Mouse (Mus musculus) neural tube, embryonic 14.5 days (tissue): ENCODE measurements around the gene Nudt4. TPM values are rescaled to one million over a fixed set of nuclear protein-coding genes. Genes with fewer than 3 reads are reported as not detected.

Source experiments
- ATAC-seq: fragments of 200-750 bp; cut with Nextera tagmentation; 2 replicates; pipeline ENCODE4 v1.8.0; 2017; ENCODE audit warnings: low read depth, mild to moderate bottlenecking, moderate TSS enrichment, moderate library complexity
- H3K27ac ChIP-seq: fragments of 300-500 bp; sonication (generic); 2 replicates; pipeline ENCODE4 v1.5.1; 2014; ENCODE audit warnings: low read depth, mild to moderate bottlenecking, control low read depth, low read length, moderate library complexity, mixed read lengths
- H3K27me3 ChIP-seq: fragments of 300-500 bp; sonication (generic); 2 replicates; pipeline ENCODE4 v1.6.1; 2014; ENCODE audit warnings: low read length; ENCODE audit not compliant: control insufficient read depth, insufficient read depth
- H3K36me3 ChIP-seq: fragments of 300-500 bp; sonication (generic); 2 replicates; pipeline ENCODE4 v1.6.1; 2014; ENCODE audit warnings: low read length, mixed read lengths; ENCODE audit not compliant: control insufficient read depth, insufficient read depth
- H3K4me1 ChIP-seq: fragments of 300-500 bp; sonication (generic); 2 replicates; pipeline ENCODE4 v1.6.1; 2014; ENCODE audit warnings: low read length; ENCODE audit not compliant: control insufficient read depth, insufficient read depth
- H3K4me2 ChIP-seq: fragments of 300-500 bp; sonication (generic); 2 replicates; pipeline ENCODE4 v1.6.1; 2014; ENCODE audit warnings: mild to moderate bottlenecking, low read depth, low read length, control low read depth
- H3K4me3 ChIP-seq: fragments of 300-500 bp; sonication (generic); 2 replicates; pipeline ENCODE4 v1.5.1; 2014; ENCODE audit warnings: low read depth, low read length, control low read depth, mixed read lengths
- H3K9ac ChIP-seq: fragments of 300-500 bp; sonication (generic); replicated peaks from 2 replicates; pipeline ENCODE4 v1.6.1; 2014; ENCODE audit warnings: low read depth, mild to moderate bottlenecking, control low read depth, low read length, mixed read lengths
- H3K9me3 ChIP-seq: fragments of 300-500 bp; sonication (generic); 2 replicates; pipeline ENCODE4 v1.6.1; 2016; ENCODE audit warnings: low read length; ENCODE audit not compliant: control insufficient read depth
- WGBS: fragments of 180-500 bp; shearing (Covaris S2); extraction: QIAGEN DNeasy Blood & Tissue Kit; methylation state at CpG from one replicate; pipeline ENCODE4 v1.1.7; 2014; 5-methylcytosine and 5-hydroxymethylcytosine counted together
- polyA plus RNA-seq: library from polyadenylated mRNA; unstranded; fragments of >200 nt; fragmentation: Nextera tagmentation; extraction: Ambion mirVana; gene quantifications from 2 replicates; pipeline ENCODE4 v1.2.1, GENCODE M21; 2014

Nudt4 gene
- polyA plus RNA-seq, 1 experiment from 2014 or later: 91.5 TPM

DNA sequence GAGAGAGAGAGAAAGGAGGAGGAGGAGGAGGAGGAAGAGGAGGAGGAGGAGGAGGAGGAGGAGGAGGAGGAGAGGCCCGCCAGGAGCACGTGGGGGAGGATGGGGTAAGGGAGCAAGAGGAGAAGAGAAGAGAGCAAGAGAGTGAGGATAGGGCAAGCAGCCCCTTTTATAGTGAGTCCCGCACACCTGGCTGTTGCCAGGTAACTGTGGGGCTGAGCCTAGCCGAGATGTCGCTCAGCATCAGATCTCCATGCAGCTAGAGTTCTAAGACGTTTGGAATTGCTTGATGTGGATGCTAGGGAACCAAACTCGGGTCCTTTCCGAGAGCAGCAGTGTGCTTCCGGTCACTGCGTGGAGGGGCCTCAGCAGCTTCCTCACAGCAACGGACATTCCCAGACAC, 30.5 kb upstream of the Nudt4 start:
- Histone ChIP-seq H3K4me3 (no peak overlapping the region), H3K4me1 (no peaks in the 10 kb centered on the region), H3K4me2 (no peak overlapping the region), H3K9me3 (no peaks in the 10 kb centered on the region), H3K9ac (no peak overlapping the region), H3K27ac (no peak overlapping the region), H3K36me3 (no peaks in the 10 kb centered on the region), H3K27me3 (no peaks in the 10 kb centered on the region)
- ATAC-seq: no peak
- 54% methylated on average over 11 of the region's 11 CpGs for WGBS

DNA sequence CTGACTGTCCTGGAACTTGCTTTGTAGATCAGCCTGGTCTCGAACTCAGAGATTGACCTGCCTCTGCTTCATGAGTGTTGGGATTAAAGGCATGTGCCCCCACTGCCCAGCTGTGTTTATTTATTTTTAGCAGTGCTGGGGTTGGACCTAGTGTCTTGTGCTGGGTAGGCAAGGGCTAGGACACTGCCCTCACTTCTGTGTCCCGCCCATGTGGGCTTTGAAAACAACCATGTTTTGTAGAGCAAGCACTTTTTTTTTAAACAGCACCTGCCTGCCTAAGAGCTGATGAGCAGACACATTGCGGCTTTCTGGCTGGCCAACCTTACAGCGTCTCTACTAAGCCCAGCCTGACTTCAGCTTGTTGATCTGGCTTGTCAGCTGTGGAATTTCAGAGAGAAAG, 27.3 kb upstream of the Nudt4 start:
- Histone ChIP-seq H3K36me3 (no peaks in the 10 kb centered on the region), H3K4me3 (no peak overlapping the region), H3K9ac (no peak overlapping the region), H3K27ac (no peak overlapping the region), H3K4me1 (no peaks in the 10 kb centered on the region), H3K4me2 (no peak overlapping the region), H3K27me3 (no peaks in the 10 kb centered on the region), H3K9me3 (no peaks in the 10 kb centered on the region)
- no peak for ATAC-seq
- WGBS: 84% methylated on average over 4 of the region's 4 CpGs

DNA sequence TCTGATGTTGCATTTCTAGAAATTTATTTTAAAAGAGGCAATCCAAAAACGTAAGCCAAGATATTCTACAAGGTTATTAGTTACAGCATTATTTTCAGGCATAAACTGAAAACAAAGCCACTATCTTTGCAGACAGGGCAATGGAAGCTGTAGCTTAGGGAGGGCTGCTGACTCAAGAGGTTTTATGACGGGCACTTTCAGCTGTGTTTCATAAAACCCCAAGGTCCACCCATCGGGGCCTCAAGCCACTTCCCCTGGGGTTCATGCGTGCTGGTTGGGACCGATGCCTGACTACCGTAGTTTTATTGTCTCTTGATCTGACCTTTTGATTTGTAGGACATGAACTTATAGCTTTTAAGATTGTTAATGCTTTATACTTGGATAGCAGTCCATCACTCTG, 26.2 kb upstream of the Nudt4 start:
- no peak overlapping the region for H3K4me3 ChIP-seq
- H3K27me3 ChIP-seq: no peaks in the 10 kb centered on the region
- ATAC-seq: no peak
- H3K36me3 ChIP-seq: no peaks in the 10 kb centered on the region
- no peak overlapping the region for H3K27ac ChIP-seq
- H3K9me3 ChIP-seq: no peaks in the 10 kb centered on the region
- H3K4me1 ChIP-seq: no peaks in the 10 kb centered on the region
- H3K4me2 ChIP-seq: no peak overlapping the region
- 47% methylated on average over 6 of the region's 6 CpGs for WGBS
- no peak overlapping the region for H3K9ac ChIP-seq

DNA sequence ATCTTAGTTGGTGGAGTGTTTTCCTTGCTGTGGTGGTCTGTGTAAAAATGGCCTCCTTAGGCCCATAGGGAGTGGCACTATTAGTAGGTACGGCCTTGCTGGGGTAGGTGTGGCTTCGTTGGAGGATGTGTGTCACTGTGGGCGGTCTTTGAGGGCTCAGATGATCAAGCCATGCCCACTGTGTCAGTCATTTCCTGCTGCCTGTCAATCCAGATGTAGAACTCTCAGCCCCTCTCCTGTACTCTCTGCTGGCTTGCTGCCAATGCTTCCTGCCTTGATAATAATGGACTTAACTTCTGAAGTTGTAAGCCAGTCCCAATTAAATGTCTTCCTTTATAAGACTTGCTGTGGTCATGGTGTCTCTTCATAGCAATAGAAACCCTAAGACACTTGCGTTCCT, 25.2 kb upstream of the Nudt4 start:
- no peak overlapping the region for H3K9ac ChIP-seq
- no peak overlapping the region for H3K4me2 ChIP-seq
- no peaks in the 10 kb centered on the region for H3K9me3 ChIP-seq
- no peaks in the 10 kb centered on the region for H3K36me3 ChIP-seq
- no peak overlapping the region for H3K4me3 ChIP-seq
- no peaks in the 10 kb centered on the region for H3K4me1 ChIP-seq
- ATAC-seq: no peak
- H3K27me3 ChIP-seq: no peaks in the 10 kb centered on the region
- 97% methylated on average over 4 of the region's 4 CpGs for WGBS
- no peak overlapping the region for H3K27ac ChIP-seq

DNA sequence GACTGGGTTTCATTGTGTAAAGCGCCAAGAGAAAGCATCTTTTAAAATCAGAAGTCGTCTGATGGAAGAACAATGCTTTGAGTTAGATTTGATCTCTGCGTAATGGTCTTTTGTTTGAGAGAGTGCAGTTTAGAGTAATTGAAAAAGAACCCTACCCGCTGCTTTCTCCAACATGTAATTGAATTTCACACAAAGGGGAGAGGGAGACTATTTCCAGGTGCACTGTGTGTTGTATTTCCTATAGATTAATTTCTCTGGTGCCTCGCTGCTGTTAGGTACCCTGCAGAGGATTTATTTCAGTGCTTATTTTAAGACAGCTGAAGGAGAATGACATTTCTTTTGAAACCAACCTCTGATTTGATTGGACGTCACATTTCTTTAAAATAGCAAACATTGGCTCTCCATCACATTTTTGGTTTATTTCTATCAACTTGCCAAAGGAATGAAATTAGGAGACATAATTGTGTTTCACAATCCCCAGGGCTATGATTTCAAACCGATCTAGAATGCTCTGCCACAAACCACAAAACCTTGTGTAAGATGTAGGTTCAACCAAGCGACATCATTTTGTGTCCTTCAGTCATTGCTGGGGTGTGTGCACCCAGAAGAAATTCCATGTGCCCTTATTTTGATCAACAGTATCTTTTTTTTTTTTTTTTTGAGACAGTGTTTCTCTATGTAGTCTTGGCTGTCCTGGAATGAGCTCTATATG, 23.7 kb upstream of the Nudt4 start:
- Histone ChIP-seq H3K4me3 (no peak overlapping the region), H3K36me3 (no peaks in the 10 kb centered on the region), H3K27me3 (no peaks in the 10 kb centered on the region), H3K9ac (no peak overlapping the region), H3K27ac (no peak overlapping the region), H3K4me2 (no peak overlapping the region), H3K4me1 (no peaks in the 10 kb centered on the region), H3K9me3 (no peaks in the 10 kb centered on the region)
- WGBS: 49% methylated on average over 8 of the region's 8 CpGs
- no peak for ATAC-seq

DNA sequence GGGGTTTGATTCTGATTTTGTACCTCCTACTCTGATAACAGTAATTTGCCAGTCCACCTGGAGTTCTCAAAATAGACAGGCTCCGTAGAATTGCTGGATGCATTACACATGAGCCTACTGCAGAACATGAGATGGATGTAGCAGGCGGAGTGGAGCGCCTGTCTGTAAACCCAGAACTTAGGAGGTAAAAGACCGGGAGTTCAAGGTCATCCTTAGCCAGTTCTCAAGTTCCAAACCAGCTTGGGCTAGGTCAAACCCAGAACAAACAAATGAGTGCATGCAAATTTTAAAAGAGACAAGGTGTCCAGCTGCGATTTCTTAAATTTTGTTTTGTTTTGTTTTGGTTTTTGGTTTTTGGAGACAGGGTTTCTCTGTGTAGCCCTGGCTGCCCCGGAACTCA, 21.6 kb upstream of the Nudt4 start:
- no peak for ATAC-seq
- no peak overlapping the region for H3K9ac ChIP-seq
- no peak overlapping the region for H3K4me3 ChIP-seq
- no peaks in the 10 kb centered on the region for H3K9me3 ChIP-seq
- no peak overlapping the region for H3K4me2 ChIP-seq
- no peak overlapping the region for H3K27ac ChIP-seq
- no peaks in the 10 kb centered on the region for H3K36me3 ChIP-seq
- no peaks in the 10 kb centered on the region for H3K27me3 ChIP-seq
- H3K4me1 ChIP-seq: no peaks in the 10 kb centered on the region
- WGBS: 92% methylated on average over 6 of the region's 6 CpGs

DNA sequence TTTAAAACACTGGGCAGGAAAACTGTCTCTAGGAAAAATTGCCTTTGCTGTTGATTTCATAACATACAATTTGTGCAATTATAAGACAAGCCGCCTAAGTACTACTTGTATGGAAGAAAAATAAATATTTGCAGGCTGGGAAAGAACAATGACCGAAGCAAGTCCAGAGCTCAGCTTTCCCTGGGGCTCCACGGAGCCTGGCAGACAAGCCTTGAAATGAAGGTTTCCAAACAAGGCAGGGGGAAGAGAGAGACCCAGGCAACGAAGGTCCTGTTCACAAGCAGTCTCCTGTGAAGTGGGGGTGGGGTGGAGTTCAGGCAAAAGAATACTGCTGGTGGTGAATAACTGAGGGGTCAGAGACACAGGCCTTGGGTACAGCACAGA, 13.6 kb upstream of the Nudt4 start:
- H3K27ac ChIP-seq: no peak overlapping the region
- no peak for ATAC-seq
- no peaks in the 10 kb centered on the region for H3K9me3 ChIP-seq
- no peaks in the 10 kb centered on the region for H3K27me3 ChIP-seq
- H3K36me3 ChIP-seq: no peaks in the 10 kb centered on the region
- no peaks in the 10 kb centered on the region for H3K4me1 ChIP-seq
- H3K4me2 ChIP-seq: no peak overlapping the region
- 33% methylated on average over 4 of the region's 4 CpGs for WGBS
- H3K4me3 ChIP-seq: no peak overlapping the region
- H3K9ac ChIP-seq: no peak overlapping the region

DNA sequence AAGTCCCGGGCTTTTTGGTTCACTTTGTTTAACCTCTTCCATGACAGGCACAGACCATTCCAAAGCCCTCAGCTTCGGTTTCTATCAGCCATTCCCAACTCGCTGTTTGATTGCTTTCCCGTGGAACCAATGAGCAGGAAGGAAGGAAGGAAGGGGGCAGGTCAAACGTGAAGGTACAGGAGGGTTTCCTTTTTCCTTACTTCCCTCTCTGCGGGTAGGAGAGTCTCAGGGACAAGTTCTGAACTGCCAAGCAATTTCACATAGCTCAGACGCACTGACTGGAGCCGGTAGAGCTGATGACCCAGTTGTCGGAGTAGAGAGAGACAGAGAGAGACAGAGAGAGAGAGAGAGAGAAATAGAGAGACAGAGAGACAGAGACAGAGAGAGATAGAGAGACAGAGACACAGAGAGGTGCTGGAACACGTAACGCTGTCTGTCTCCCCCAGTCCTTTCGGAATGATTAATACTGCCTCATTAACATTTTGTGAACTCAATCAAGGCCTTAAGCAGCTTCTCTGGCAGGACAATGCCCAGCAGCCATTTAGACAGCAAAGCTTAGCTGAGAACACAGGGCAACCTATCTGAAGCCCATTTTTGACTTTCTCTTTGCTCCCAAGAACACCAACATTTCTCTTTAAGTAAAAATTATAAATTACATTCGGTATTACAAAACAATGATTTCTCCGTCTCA, 13.1 kb upstream of the Nudt4 start:
- ATAC-seq: no peak
- H3K27ac ChIP-seq: no peak overlapping the region
- no peaks in the 10 kb centered on the region for H3K27me3 ChIP-seq
- no peaks in the 10 kb centered on the region for H3K36me3 ChIP-seq
- H3K4me3 ChIP-seq: no peak overlapping the region
- 0 out of 2 replicates have a peak overlapping the region, but pooled peaks have one; percentile 0 for H3K4me2 ChIP-seq
- WGBS: 50% methylated on average over 14 of the region's 14 CpGs
- no peaks in the 10 kb centered on the region for H3K9me3 ChIP-seq
- H3K4me1 ChIP-seq: no peaks in the 10 kb centered on the region
- H3K9ac ChIP-seq: no peak overlapping the region

DNA sequence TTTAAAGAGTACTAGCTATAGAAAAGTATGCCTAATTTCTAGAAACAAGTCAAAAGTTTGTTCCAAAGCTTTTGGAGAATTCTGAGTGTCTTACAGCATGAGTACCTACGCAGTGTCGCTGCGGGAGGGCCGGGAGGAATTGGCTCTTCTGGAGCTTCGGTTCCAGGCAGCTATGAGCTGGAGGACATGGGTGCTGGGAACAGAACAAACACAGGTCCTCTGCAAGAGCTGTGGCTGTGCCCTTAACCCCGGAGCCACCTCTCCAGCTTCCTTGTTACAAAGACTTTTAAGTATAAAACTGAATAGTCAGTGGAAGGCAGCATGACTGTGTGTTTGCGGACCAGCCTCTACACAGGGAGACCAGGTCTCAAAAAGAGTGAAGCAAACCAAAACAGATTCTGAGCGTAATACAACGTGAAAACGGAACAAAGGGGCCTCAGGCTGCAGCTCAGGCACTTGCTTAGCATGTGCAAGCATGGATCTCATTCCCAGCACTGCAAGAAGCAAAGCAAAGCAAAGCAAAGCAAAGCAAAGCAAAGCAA, 12.0 kb upstream of the Nudt4 start:
- ATAC-seq: no peak
- Histone ChIP-seq H3K9me3 (no peaks in the 10 kb centered on the region), H3K36me3 (no peaks in the 10 kb centered on the region), H3K4me2 (no peak overlapping the region), H3K4me3 (no peak overlapping the region), H3K9ac (no peak overlapping the region), H3K27ac (no peak overlapping the region), H3K4me1 (no peaks in the 10 kb centered on the region), H3K27me3 (no peaks in the 10 kb centered on the region)
- 73% methylated on average over 10 of the region's 10 CpGs for WGBS
